Comparison of ENCODE assay signal across 8 mouse cellular contexts in the genomic region with DNA sequence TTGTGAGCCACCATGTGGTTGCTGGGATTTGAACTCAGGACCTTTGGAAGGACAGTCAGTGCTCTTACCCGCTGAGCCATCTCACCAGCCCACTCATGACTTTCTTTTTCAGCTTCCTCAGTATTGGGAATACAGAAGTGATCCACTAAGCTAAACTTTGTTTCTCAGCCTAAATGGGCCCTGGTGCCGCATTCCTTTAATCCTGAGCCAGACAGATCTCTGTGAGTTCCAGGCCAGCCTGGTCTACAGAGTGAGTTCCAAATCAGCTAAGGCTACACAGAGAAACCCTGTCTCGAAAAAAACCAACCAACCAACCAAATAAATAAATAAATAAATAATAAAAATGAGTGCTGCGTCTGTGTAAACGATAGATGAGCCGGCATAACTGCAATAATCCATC. TPM values are rescaled to one million over a fixed set of nuclear protein-coding genes. Genes with fewer than 3 reads are reported as not detected.
DNase-seq lines count a peak whose midpoint lies in the region; ATAC-seq lines count a peak whose summit lies in the region.
"Not testable (repeated sequence)": the region's sequence is repeated elsewhere in the genome, so short reads cannot be mapped to it uniquely, and the experiment has no call there.

No protein-coding gene starts in this region.

- not testable (repeated sequence) for H3K9me3 ChIP-seq in erythroblast, embryonic 14.5 days (ENCODE audit: control insufficient read depth, low read length); heart, embryonic 13.5 days; intestine, embryonic 15.5 days; limb, embryonic 12.5 days; lung, embryonic 15.5 days; neural tube, embryonic 11.5 days (ENCODE audit: control insufficient read depth, low read length)

- H3K4me3 ChIP-seq in brown adipose tissue, adult 24 weeks (ENCODE audit: insufficient read depth, low read depth, low read length) = peak overlapping the region; percentile 39
- peak overlapping the region; percentile 74 for H3K4me3 ChIP-seq in erythroblast, embryonic 14.5 days (replicated peaks)
- H3K4me3 ChIP-seq in heart, embryonic 13.5 days = peak overlapping the region; percentile 70
- peak overlapping the region; percentile 22 for H3K4me3 ChIP-seq in intestine, embryonic 15.5 days (replicated peaks)
- peak overlapping the region; percentile 67 for H3K4me3 ChIP-seq in limb, embryonic 12.5 days (replicated peaks)
- H3K4me3 ChIP-seq in lung, embryonic 15.5 days = peak overlapping the region; percentile 64
- peak overlapping the region; percentile 67 for H3K4me3 ChIP-seq in neural tube, embryonic 11.5 days (ENCODE audit: low read depth, low read length)

- peaks cover 17% of the 10 kb centered on the region for H3K27me3 ChIP-seq in erythroblast, embryonic 14.5 days (ENCODE audit: control insufficient read depth)
- H3K27me3 ChIP-seq in heart, embryonic 13.5 days (replicated peaks); intestine, embryonic 15.5 days (replicated peaks); lung, embryonic 15.5 days; neural tube, embryonic 11.5 days (ENCODE audit: control insufficient read depth, insufficient read depth, low read length): not testable (repeated sequence)
- peaks cover 19% of the 10 kb centered on the region for H3K27me3 ChIP-seq in limb, embryonic 12.5 days

- not testable (repeated sequence) for ATAC-seq in heart, embryonic 13.5 days (ENCODE audit: extremely low read depth, insufficient number of reproducible peaks, low FRiP score, low TSS enrichment); limb, embryonic 12.5 days (ENCODE audit: insufficient number of reproducible peaks, insufficient read depth, low FRiP score, low TSS enrichment, low read depth); lung, embryonic 15.5 days (ENCODE audit: borderline replicate concordance, extremely low read depth, low FRiP score, low TSS enrichment)
- peak; percentile 14; the same call in 1 of the 2 replicates for ATAC-seq in intestine, embryonic 15.5 days
- ATAC-seq in neural tube, embryonic 11.5 days (ENCODE audit: insufficient read depth, low FRiP score, low TSS enrichment) = 0 out of 2 replicates have a peak, but pooled peaks have one; percentile 37

- H3K36me3 ChIP-seq in erythroblast, embryonic 14.5 days (ENCODE audit: control insufficient read depth); heart, embryonic 13.5 days; intestine, embryonic 15.5 days; limb, embryonic 12.5 days; lung, embryonic 15.5 days; neural tube, embryonic 11.5 days (ENCODE audit: control insufficient read depth, insufficient read depth, low read length): not testable (repeated sequence)

- not testable (repeated sequence) for H3K4me1 ChIP-seq in brown adipose tissue, adult 24 weeks (ENCODE audit: control insufficient read depth, insufficient read depth, insufficient read length, low read length); intestine, embryonic 15.5 days (replicated peaks); limb, embryonic 12.5 days (replicated peaks); neural tube, embryonic 11.5 days (ENCODE audit: control insufficient read depth, insufficient read depth, low read length)
- peaks cover 44% of the 10 kb centered on the region for H3K4me1 ChIP-seq in erythroblast, embryonic 14.5 days (ENCODE audit: control insufficient read depth)
- H3K4me1 ChIP-seq in heart, embryonic 13.5 days = peaks cover 39% of the 10 kb centered on the region
- peaks cover 17% of the 10 kb centered on the region for H3K4me1 ChIP-seq in lung, embryonic 15.5 days

- peak overlapping the region; percentile 79 for H3K27ac ChIP-seq in brown adipose tissue, adult 24 weeks (replicated peaks; ENCODE audit: low read depth, low read length)
- peak overlapping the region; percentile 95 for H3K27ac ChIP-seq in heart, embryonic 13.5 days (replicated peaks)
- peak overlapping the region; percentile 74 for H3K27ac ChIP-seq in intestine, embryonic 15.5 days
- H3K27ac ChIP-seq in limb, embryonic 12.5 days = peak overlapping the region; percentile 86
- H3K27ac ChIP-seq in lung, embryonic 15.5 days = peak overlapping the region; percentile 96
- peak overlapping the region; percentile 70 for H3K27ac ChIP-seq in neural tube, embryonic 11.5 days (ENCODE audit: low read depth, low read length)

- H3K9ac ChIP-seq in heart, embryonic 13.5 days = peak overlapping the region; percentile 82
- H3K9ac ChIP-seq in intestine, embryonic 15.5 days = peak overlapping the region; percentile 11; the same call in 1 of the 2 replicates
- peak overlapping the region; percentile 46 for H3K9ac ChIP-seq in limb, embryonic 12.5 days (replicated peaks)
- H3K9ac ChIP-seq in lung, embryonic 15.5 days = peak overlapping the region; percentile 54
- H3K9ac ChIP-seq in neural tube, embryonic 11.5 days (ENCODE audit: low read length) = peak overlapping the region; percentile 39

- not testable (repeated sequence) for DNase-seq in neural tube, embryonic 11.5 days (ENCODE audit: low spot score)
- peak; percentile 37 for DNase-seq in thymus, postnatal 14 days

- WGBS in heart, embryonic 13.5 days = 27% methylated on average over 6 of the region's 6 CpGs
- WGBS in intestine, embryonic 15.5 days = 26% methylated on average over 6 of the region's 6 CpGs
- 29% methylated on average over 6 of the region's 6 CpGs for WGBS in limb, embryonic 12.5 days
- 22% methylated on average over 6 of the region's 6 CpGs for WGBS in lung, embryonic 15.5 days
- 30% methylated on average over 6 of the region's 6 CpGs for WGBS in neural tube, embryonic 11.5 days

- H3K4me2 ChIP-seq in heart, embryonic 13.5 days = peak overlapping the region; percentile 75
- H3K4me2 ChIP-seq in intestine, embryonic 15.5 days (replicated peaks) = peak overlapping the region; percentile 51
- peak overlapping the region; percentile 55 for H3K4me2 ChIP-seq in limb, embryonic 12.5 days
- H3K4me2 ChIP-seq in lung, embryonic 15.5 days = peak overlapping the region; percentile 67
- H3K4me2 ChIP-seq in neural tube, embryonic 11.5 days (ENCODE audit: low read depth) = peak overlapping the region; percentile 47

RNA-seq across cellular contexts. Expression of a gene that starts 0.5 kb away (rescaled TPM):
- 72.2 and 79.7 TPM in 2 replicates for polyA plus RNA-seq in brown adipose tissue, adult 24 weeks (2012; ENCODE audit: insufficient read depth, insufficient read length, missing spikeins)
- 6.4 and 6.9 TPM in 2 replicates for polyA plus RNA-seq in erythroblast, embryonic 14.5 days (2012)
- polyA plus RNA-seq in heart, embryonic 13.5 days (2015; fragmentation: Nextera tagmentation; extraction: Ambion mirVana) = 107 and 117 TPM in 2 replicates
- 77.7 and 86.6 TPM in 2 replicates for polyA plus RNA-seq in intestine, embryonic 15.5 days (2015; fragmentation: Nextera tagmentation; extraction: Ambion mirVana)
- polyA plus RNA-seq in limb, embryonic 12.5 days (2016; fragmentation: Nextera tagmentation; extraction: Ambion mirVana) = 104 and 105 TPM in 2 replicates
- polyA plus RNA-seq in lung, embryonic 15.5 days (2015; fragmentation: Nextera tagmentation; extraction: Ambion mirVana) = 133 and 134 TPM in 2 replicates
- 87.3 and 94.1 TPM in 2 replicates for polyA plus RNA-seq in neural tube, embryonic 11.5 days (2014; fragmentation: Nextera tagmentation; extraction: Ambion mirVana)

RNA-seq across cellular contexts. Expression of a gene that starts 5.3 kb away (rescaled TPM):
- 1.3 and 1.6 TPM in 2 replicates for polyA plus RNA-seq in brown adipose tissue, adult 24 weeks (2012; ENCODE audit: insufficient read depth, insufficient read length, missing spikeins)
- polyA plus RNA-seq in erythroblast, embryonic 14.5 days (2012) = 0.08 TPM in 1 of 2 replicates, not detected in the other
- 1.6 and 1.7 TPM in 2 replicates for polyA plus RNA-seq in heart, embryonic 13.5 days (2015; fragmentation: Nextera tagmentation; extraction: Ambion mirVana)
- 1.9 and 2.2 TPM in 2 replicates for polyA plus RNA-seq in intestine, embryonic 15.5 days (2015; fragmentation: Nextera tagmentation; extraction: Ambion mirVana)
- 1.0 and 1.4 TPM in 2 replicates for polyA plus RNA-seq in limb, embryonic 12.5 days (2016; fragmentation: Nextera tagmentation; extraction: Ambion mirVana)
- 1.7 and 2.0 TPM in 2 replicates for polyA plus RNA-seq in lung, embryonic 15.5 days (2015; fragmentation: Nextera tagmentation; extraction: Ambion mirVana)
- polyA plus RNA-seq in neural tube, embryonic 11.5 days (2014; fragmentation: Nextera tagmentation; extraction: Ambion mirVana) = 0.41 and 1.2 TPM in 2 replicates

RNA-seq across cellular contexts. Expression of a gene that starts 10.7 kb away (rescaled TPM):
- polyA plus RNA-seq in brown adipose tissue, adult 24 weeks (2012; ENCODE audit: insufficient read depth, insufficient read length, missing spikeins) = 2.5 TPM in 1 of 2 replicates, not detected in the other
- 0.19 TPM in 1 of 2 replicates, not detected in the other for polyA plus RNA-seq in erythroblast, embryonic 14.5 days (2012)
- polyA plus RNA-seq in heart, embryonic 13.5 days (2015; fragmentation: Nextera tagmentation; extraction: Ambion mirVana) = 5.7 and 7.3 TPM in 2 replicates
- 178 and 182 TPM in 2 replicates for polyA plus RNA-seq in intestine, embryonic 15.5 days (2015; fragmentation: Nextera tagmentation; extraction: Ambion mirVana)
- polyA plus RNA-seq in limb, embryonic 12.5 days (2016; fragmentation: Nextera tagmentation; extraction: Ambion mirVana) = 2.5 and 2.7 TPM in 2 replicates
- polyA plus RNA-seq in lung, embryonic 15.5 days (2015; fragmentation: Nextera tagmentation; extraction: Ambion mirVana) = 13.1 and 14.4 TPM in 2 replicates
- polyA plus RNA-seq in neural tube, embryonic 11.5 days (2014; fragmentation: Nextera tagmentation; extraction: Ambion mirVana) = 1.2 and 1.6 TPM in 2 replicates

RNA-seq across cellular contexts. Expression of a gene that starts 23.8 kb away (rescaled TPM):
- polyA plus RNA-seq in brown adipose tissue, adult 24 weeks (2012; ENCODE audit: insufficient read depth, insufficient read length, missing spikeins) = 0.58 TPM in 1 of 2 replicates, not detected in the other
- not detected in 2 replicates for polyA plus RNA-seq in erythroblast, embryonic 14.5 days (2012)
- 0.41 and 0.42 TPM in 2 replicates for polyA plus RNA-seq in heart, embryonic 13.5 days (2015; fragmentation: Nextera tagmentation; extraction: Ambion mirVana)
- polyA plus RNA-seq in intestine, embryonic 15.5 days (2015; fragmentation: Nextera tagmentation; extraction: Ambion mirVana) = 0.81 and 0.99 TPM in 2 replicates
- polyA plus RNA-seq in limb, embryonic 12.5 days (2016; fragmentation: Nextera tagmentation; extraction: Ambion mirVana) = 0.56 and 0.69 TPM in 2 replicates
- 0.86 and 1.0 TPM in 2 replicates for polyA plus RNA-seq in lung, embryonic 15.5 days (2015; fragmentation: Nextera tagmentation; extraction: Ambion mirVana)
- 0.56 and 1.0 TPM in 2 replicates for polyA plus RNA-seq in neural tube, embryonic 11.5 days (2014; fragmentation: Nextera tagmentation; extraction: Ambion mirVana)

RNA-seq across cellular contexts. Expression of a gene that starts 44.1 kb away (rescaled TPM):
- 3.9 and 5.6 TPM in 2 replicates for polyA plus RNA-seq in brown adipose tissue, adult 24 weeks (2012; ENCODE audit: insufficient read depth, insufficient read length, missing spikeins)
- polyA plus RNA-seq in erythroblast, embryonic 14.5 days (2012) = 0.50 and 0.57 TPM in 2 replicates
- 111 and 116 TPM in 2 replicates for polyA plus RNA-seq in heart, embryonic 13.5 days (2015; fragmentation: Nextera tagmentation; extraction: Ambion mirVana)
- 633 and 716 TPM in 2 replicates for polyA plus RNA-seq in intestine, embryonic 15.5 days (2015; fragmentation: Nextera tagmentation; extraction: Ambion mirVana)
- 106 and 107 TPM in 2 replicates for polyA plus RNA-seq in limb, embryonic 12.5 days (2016; fragmentation: Nextera tagmentation; extraction: Ambion mirVana)
- 325 and 332 TPM in 2 replicates for polyA plus RNA-seq in lung, embryonic 15.5 days (2015; fragmentation: Nextera tagmentation; extraction: Ambion mirVana)
- 27.0 and 28.1 TPM in 2 replicates for polyA plus RNA-seq in neural tube, embryonic 11.5 days (2014; fragmentation: Nextera tagmentation; extraction: Ambion mirVana)

Comparison
In these comparisons a context has a peak if more than half of its experiments do, and no peak if none do; other contexts are left out.
1. H3K4me3 ChIP-seq: peak in every context shown above with its lines; median percentile 74 in erythroblast, embryonic 14.5 days; 70 in heart, embryonic 13.5 days; 67 in limb, embryonic 12.5 days; 67 in neural tube, embryonic 11.5 days; 64 in lung, embryonic 15.5 days; 39 in brown adipose tissue, adult 24 weeks; 22 in intestine, embryonic 15.5 days.
2. H3K9ac ChIP-seq: peak in every context shown above with its lines; median percentile 82 in heart, embryonic 13.5 days; 54 in lung, embryonic 15.5 days; 46 in limb, embryonic 12.5 days; 39 in neural tube, embryonic 11.5 days; 11 in intestine, embryonic 15.5 days.
3. RNA of a gene that starts 10.7 kb away (polyA plus RNA-seq): 178 to 182 TPM in intestine, embryonic 15.5 days; 13.1 to 14.4 TPM in lung, embryonic 15.5 days, 5.7 to 7.3 TPM in heart, embryonic 13.5 days, 2.5 to 2.7 TPM in limb, embryonic 12.5 days, 2.5 TPM in brown adipose tissue, adult 24 weeks, 1.2 to 1.6 TPM in neural tube, embryonic 11.5 days and 0.19 TPM in erythroblast, embryonic 14.5 days; every median in the first group is over 10 times any median in the second.
4. Peak in every context shown above with its lines, with median percentiles within 50 percentile points of each other: H3K27ac ChIP-seq and H3K4me2 ChIP-seq.